Mouse (Mus musculus) NIH3T3 (cell line): ENCODE results near the gene Ruvbl2.
A peak's percentile ranks its signal among the peaks of the same experiment; 100 is the strongest.
"Not testable (repeated sequence)": the region's sequence is repeated elsewhere in the genome, so short reads cannot be mapped to it uniquely, and the experiment has no call there.

ENCODE experiments used
- DNase-seq: peaks from one replicate; pipeline ENCODE4 v3.0.0-alpha.2; 2012; ENCODE audit warnings: low read depth

The Ruvbl2 gene

DNA sequence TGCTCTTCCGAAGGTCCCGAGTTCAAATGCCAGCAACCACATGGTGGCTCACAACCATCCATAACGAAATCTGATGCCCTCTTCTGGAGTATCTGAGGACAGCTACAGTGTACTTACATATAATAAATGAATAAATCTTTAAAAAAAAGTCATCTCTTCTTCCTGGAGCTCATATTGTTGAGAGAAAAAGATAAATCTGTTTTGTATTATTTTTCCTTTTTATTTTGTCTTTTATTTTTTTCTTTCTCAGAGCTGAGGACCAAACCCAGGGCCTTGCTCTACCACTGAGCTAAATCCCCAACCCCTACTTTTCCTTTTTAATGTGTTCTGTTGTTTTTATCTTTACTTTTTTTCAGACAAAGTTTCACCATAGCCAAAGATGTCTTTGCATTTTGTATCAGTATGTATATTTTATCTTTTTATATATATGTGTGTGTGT is 41.5 kb downstream of the Ruvbl2 start:
- not testable (repeated sequence) for DNase-seq

DNA sequence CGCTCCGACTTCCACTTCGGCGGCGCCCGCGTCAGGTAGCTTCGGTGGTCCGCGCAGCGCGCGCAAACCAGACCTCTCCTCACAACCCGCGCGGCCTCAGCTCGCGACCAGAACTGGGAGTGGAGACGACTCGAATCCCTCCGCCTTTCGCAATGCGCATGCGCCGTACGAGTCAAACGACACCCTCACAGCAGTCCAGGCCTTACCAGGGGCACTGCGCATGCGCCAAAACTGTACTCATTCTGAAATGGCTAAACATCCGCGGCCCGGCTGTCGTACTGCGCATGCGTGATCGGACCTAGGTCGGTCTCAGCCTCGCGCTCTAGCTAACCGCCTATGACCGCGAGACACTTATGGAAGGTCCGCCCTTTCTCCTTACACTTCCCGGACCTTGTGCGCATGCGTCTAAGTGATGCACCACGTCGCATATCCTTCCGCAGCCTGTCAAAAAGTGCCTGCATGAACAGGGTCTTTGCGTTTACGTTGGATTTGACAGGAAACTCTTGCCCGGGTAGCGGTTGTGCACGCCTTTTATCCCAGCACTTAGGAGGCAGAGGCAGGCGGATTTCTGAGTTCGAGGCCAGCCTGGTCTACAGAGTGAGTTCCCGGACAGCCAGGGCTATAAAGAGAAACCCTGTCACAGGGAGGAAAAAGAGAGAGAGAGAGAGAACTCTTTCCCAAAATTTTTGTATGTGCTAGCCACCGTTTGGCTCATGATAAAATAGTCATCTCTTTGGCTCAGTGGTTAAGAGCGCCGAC is 42.1 kb downstream of the Ruvbl2 start, which contains the start of gene Snrnp70:
Gene Snrnp70 (minus strand): TSS at position 165 of the 759 bp plus-strand sequence.
- DNase-seq = peak; percentile 100

DNA sequence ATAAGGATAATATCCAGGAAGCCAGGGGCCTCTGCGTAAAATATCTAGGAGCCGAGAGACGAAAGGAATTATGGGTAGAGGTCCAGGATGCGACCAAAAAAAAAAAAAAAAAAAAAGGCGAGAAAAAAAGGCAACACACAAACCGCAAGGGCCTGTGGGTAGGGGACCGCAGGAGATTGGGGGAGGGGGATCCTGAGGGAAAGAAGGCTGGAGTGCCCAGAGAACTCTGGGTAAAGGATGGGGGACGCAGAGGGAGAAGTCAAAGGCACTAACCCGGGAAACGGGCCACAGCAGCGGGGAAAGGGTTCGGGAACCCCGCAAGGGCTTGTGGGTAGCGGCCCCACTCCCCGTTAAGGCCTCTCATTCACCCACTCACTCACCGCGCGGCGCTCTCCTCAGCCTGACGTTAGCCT is 42.8 kb downstream of the Ruvbl2 start:
- DNase-seq = peak; percentile 82

DNA sequence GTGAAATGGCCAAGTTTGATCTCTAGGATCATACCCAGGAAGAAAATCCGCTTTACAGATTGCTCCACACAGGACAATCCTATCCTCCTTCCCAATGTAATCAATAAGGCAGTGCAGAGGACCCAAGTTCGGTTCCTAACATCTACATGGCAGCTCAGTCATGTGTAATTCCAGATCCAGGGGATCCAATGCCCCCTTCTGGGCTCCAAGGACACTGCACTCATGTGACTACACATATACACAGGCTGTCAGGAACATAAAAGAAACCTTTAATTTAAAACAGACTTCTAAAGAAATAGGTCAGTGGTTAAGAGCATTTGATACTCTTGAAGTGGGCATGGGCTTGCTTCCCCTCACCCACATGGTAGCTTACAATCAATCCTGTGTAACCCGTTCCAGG is 51.8 kb downstream of the Ruvbl2 start:
- peak; percentile 48 for DNase-seq

DNA sequence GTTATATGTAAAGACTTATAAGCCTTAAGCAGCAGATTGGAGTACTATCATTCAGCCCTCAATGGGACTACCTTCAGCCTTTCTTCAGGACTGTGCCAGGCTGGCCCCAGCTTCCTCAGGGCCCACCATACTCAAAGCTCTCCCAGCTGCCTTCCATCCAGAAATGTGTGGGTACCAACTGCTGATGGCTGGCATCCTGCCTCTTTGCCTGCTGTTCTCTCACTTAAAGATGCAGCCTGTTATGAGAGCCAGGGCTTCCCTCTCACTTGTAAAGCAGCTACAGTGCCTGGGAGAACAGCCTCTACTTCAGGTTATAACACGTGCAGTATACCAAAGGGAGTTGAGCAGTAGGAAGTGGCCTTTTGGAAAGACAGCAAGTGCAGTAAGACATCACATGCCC is 61.8 kb downstream of the Ruvbl2 start:
- no peak for DNase-seq

DNA sequence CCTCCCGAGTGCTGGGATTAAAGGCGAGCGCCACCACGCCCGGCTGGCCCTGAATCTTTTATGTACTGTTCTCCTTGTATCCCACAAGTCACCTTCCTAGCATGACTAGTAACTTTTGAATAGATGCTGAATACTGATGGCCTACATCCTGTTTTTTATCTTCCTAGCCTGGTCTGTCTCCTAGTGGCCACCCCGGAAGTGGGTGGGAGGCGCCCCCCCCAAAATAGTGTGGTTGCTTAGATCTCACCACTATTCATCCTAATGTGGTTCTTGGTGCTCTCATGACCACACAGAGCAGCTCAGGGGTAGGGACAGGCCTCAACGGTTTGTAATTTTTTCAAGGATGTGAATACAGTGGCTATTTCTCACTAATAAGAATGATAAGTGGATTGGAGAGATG is 63.3 kb downstream of the Ruvbl2 start:
- no peak for DNase-seq

DNA sequence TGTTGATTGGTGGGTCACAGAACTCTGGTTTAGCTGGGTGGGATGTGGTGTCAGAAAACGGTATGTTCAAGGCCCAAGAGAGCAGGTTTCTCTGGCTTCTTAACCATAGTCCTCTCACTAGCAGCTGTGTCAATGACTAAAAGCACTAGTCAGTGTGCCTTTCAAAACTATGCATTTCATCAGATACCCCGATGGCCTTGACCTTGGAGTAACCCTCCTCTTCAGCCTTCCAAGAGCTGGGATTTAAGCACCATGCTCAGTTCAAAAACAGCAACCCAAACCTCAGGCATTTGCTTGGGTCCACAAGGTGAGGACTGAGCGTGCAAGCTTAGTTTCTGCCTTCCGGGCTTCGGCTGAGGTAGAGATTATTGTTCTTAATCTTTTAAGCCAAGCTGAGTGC is 65.5 kb downstream of the Ruvbl2 start:
- no peak for DNase-seq
